Mouse (Mus musculus) stomach, embryonic 16.5 days (tissue): Measurements from ENCODE around the gene Rnf186. TPM values are rescaled to one million over a fixed set of nuclear protein-coding genes. Genes with fewer than 3 reads are reported as not detected.

Experiments
- ATAC-seq: fragments of 200-750 bp; cut with Nextera tagmentation; 2 replicates; pipeline ENCODE4 v1.8.0; 2017; ENCODE audit warnings: moderate number of reproducible peaks, moderate TSS enrichment; ENCODE audit not compliant: insufficient read depth, low FRiP score
- H3K27ac ChIP-seq: fragments of 300-500 bp; sonication (generic); 2 replicates; pipeline ENCODE4 v1.5.1; 2014; ENCODE audit warnings: low read length
- H3K27me3 ChIP-seq: fragments of 300-500 bp; sonication (generic); 2 replicates; pipeline ENCODE4 v1.6.1; 2014; ENCODE audit warnings: low read length, control low read depth, mixed read lengths; ENCODE audit not compliant: control insufficient read depth, insufficient read depth
- H3K36me3 ChIP-seq: fragments of 300-500 bp; sonication (generic); 2 replicates; pipeline ENCODE4 v1.6.1; 2014; ENCODE audit warnings: low read length; ENCODE audit not compliant: control insufficient read depth, insufficient read depth
- H3K4me1 ChIP-seq: fragments of 300-500 bp; sonication (generic); 2 replicates; pipeline ENCODE4 v1.6.1; 2014; ENCODE audit warnings: low read length, control low read depth, mixed read lengths; ENCODE audit not compliant: control insufficient read depth, insufficient read depth
- H3K4me2 ChIP-seq: fragments of 300-500 bp; sonication (generic); 2 replicates; pipeline ENCODE4 v1.6.1; 2014; ENCODE audit warnings: low read depth, low read length, mixed read lengths
- H3K4me3 ChIP-seq: fragments of 300-500 bp; sonication (generic); replicated peaks from 2 replicates; pipeline ENCODE4 v1.5.1; 2014; ENCODE audit warnings: mild to moderate bottlenecking, low read length
- H3K9ac ChIP-seq: fragments of 300-500 bp; sonication (generic); 2 replicates; pipeline ENCODE4 v1.6.1; 2014; ENCODE audit warnings: low read length
- H3K9me3 ChIP-seq: fragments of 300-500 bp; sonication (generic); replicated peaks from 2 replicates; pipeline ENCODE4 v1.6.1; 2016; ENCODE audit warnings: low read length, control low read depth; ENCODE audit not compliant: control insufficient read depth
- WGBS: fragments of 180-500 bp; shearing (Covaris S2); extraction: QIAGEN DNeasy Blood & Tissue Kit; methylation state at CpG from one replicate; pipeline ENCODE4 v1.1.7; 2014; 5-methylcytosine and 5-hydroxymethylcytosine counted together
- polyA plus RNA-seq: library from polyadenylated mRNA; unstranded; fragments of >200 nt; fragmentation: Nextera tagmentation; extraction: Ambion mirVana; gene quantifications from 2 replicates; pipeline ENCODE4 v1.2.1, GENCODE M21; 2015

The Rnf186 gene
- polyA plus RNA-seq = 19.3 and 25.1 TPM in 2 replicates

GRCm38 (mm10) chr4:138966866-138967265, at the start of gene Rnf186:
Rnf186 (plus strand) TSS chr4:138967112.
- H3K4me1 ChIP-seq = peaks cover 13% of the 10 kb centered on the region; the same call in 1 of the 2 replicates
- no peaks in the 10 kb centered on the region for H3K36me3 ChIP-seq
- H3K9ac ChIP-seq = peak within 1 kb of the TSS; percentile 67
- peak; percentile 86 for ATAC-seq
- peak within 1 kb of the TSS; percentile 48 for H3K4me2 ChIP-seq
- 67% methylated on average over 13 of the region's 13 CpGs for WGBS
- H3K9me3 ChIP-seq = no peaks in the 10 kb centered on the region
- H3K27ac ChIP-seq = peak within 1 kb of the TSS; percentile 88
- H3K4me3 ChIP-seq = peak within 1 kb of the TSS; percentile 39
- no peaks in the 10 kb centered on the region for H3K27me3 ChIP-seq

GRCm38 (mm10) chr4:138917282-138917681, 49.6 kb upstream of the Rnf186 start:
- no peak for ATAC-seq
- H3K27me3 ChIP-seq = no peaks in the 10 kb centered on the region
- H3K27ac ChIP-seq = no peak overlapping the region
- no peak overlapping the region for H3K4me3 ChIP-seq
- 83% methylated on average over 9 of the region's 9 CpGs for WGBS
- H3K4me1 ChIP-seq = peaks cover 8% of the 10 kb centered on the region
- no peak overlapping the region for H3K4me2 ChIP-seq
- no peaks in the 10 kb centered on the region for H3K36me3 ChIP-seq
- peaks cover 4% of the 10 kb centered on the region; the same call in 1 of the 2 replicates for H3K9me3 ChIP-seq
- no peak overlapping the region for H3K9ac ChIP-seq

- 39% methylated on average over 20 of the region's 20 CpGs for WGBS
- ATAC-seq = 0 out of 2 replicates have a peak, but pooled peaks have one; percentile 6
- Histone ChIP-seq H3K36me3 (no peaks in the 10 kb centered on the region), H3K27ac (no peak overlapping the region), H3K4me2 (peak overlapping the region; percentile 42), H3K4me1 (no peaks in the 10 kb centered on the region), H3K4me3 (peak overlapping the region; percentile 4; the same call in 1 of the 2 replicates), H3K27me3 (no peaks in the 10 kb centered on the region), H3K9ac (no peak overlapping the region), H3K9me3 (peaks cover 4% of the 10 kb centered on the region; the same call in 1 of the 2 replicates)
Observed at GRCm38 (mm10) chr4:138921254-138922130, 45.4 kb upstream of the Rnf186 start.

GRCm38 (mm10) chr4:138922131-138922459, 44.8 kb upstream of the Rnf186 start:
- no peak overlapping the region for H3K27ac ChIP-seq
- peak; percentile 82; the same call in 1 of the 2 replicates for ATAC-seq
- H3K27me3 ChIP-seq = no peaks in the 10 kb centered on the region
- H3K9me3 ChIP-seq = peaks cover 4% of the 10 kb centered on the region; the same call in 1 of the 2 replicates
- 2% methylated on average over 11 of the region's 11 CpGs for WGBS
- H3K4me1 ChIP-seq = no peaks in the 10 kb centered on the region
- H3K9ac ChIP-seq = no peak overlapping the region
- H3K4me3 ChIP-seq = peak overlapping the region; percentile 4; the same call in 1 of the 2 replicates
- no peaks in the 10 kb centered on the region for H3K36me3 ChIP-seq
- peak overlapping the region; percentile 42 for H3K4me2 ChIP-seq

GRCm38 (mm10) chr4:138925561-138925960, 41.4 kb upstream of the Rnf186 start:
- H3K4me1 ChIP-seq = no peaks in the 10 kb centered on the region
- no peaks in the 10 kb centered on the region for H3K36me3 ChIP-seq
- no peak overlapping the region for H3K4me2 ChIP-seq
- H3K9ac ChIP-seq = no peak overlapping the region
- H3K9me3 ChIP-seq = no peaks in the 10 kb centered on the region
- no peaks in the 10 kb centered on the region for H3K27me3 ChIP-seq
- ATAC-seq = no peak
- no peak overlapping the region for H3K4me3 ChIP-seq
- WGBS = 27% methylated on average over 2 of the region's 2 CpGs
- H3K27ac ChIP-seq = no peak overlapping the region

GRCm38 (mm10) chr4:138933862-138934261, 33.0 kb upstream of the Rnf186 start:
- 67% methylated on average over 3 of the region's 3 CpGs for WGBS
- no peak for ATAC-seq
- H3K4me1 ChIP-seq = peaks cover 7% of the 10 kb centered on the region; the same call in 1 of the 2 replicates
- H3K27ac ChIP-seq = no peak overlapping the region
- no peaks in the 10 kb centered on the region for H3K27me3 ChIP-seq
- no peak overlapping the region for H3K4me2 ChIP-seq
- H3K9ac ChIP-seq = no peak overlapping the region
- H3K4me3 ChIP-seq = no peak overlapping the region
- H3K9me3 ChIP-seq = no peaks in the 10 kb centered on the region
- no peaks in the 10 kb centered on the region for H3K36me3 ChIP-seq

- H3K4me3 ChIP-seq = no peak overlapping the region
- H3K36me3 ChIP-seq = no peaks in the 10 kb centered on the region
- H3K4me1 ChIP-seq = peaks cover 7% of the 10 kb centered on the region; the same call in 1 of the 2 replicates
- H3K27me3 ChIP-seq = no peaks in the 10 kb centered on the region
- H3K4me2 ChIP-seq = no peak overlapping the region
- H3K9me3 ChIP-seq = no peaks in the 10 kb centered on the region
- ATAC-seq = no peak
- H3K27ac ChIP-seq = no peak overlapping the region
- 81% methylated on average over 11 of the region's 11 CpGs for WGBS
- H3K9ac ChIP-seq = no peak overlapping the region
Observed at GRCm38 (mm10) chr4:138934456-138935145, 32.3 kb upstream of the Rnf186 start.

- peak overlapping the region; percentile 55; the same call in 1 of the 2 replicates for H3K27ac ChIP-seq
- WGBS = 42% methylated on average over 10 of the region's 10 CpGs
- H3K4me2 ChIP-seq = no peak overlapping the region
- no peaks in the 10 kb centered on the region for H3K9me3 ChIP-seq
- no peak overlapping the region for H3K9ac ChIP-seq
- H3K4me1 ChIP-seq = peaks cover 20% of the 10 kb centered on the region
- H3K4me3 ChIP-seq = no peak overlapping the region
- ATAC-seq = peak; percentile 57
- H3K27me3 ChIP-seq = no peaks in the 10 kb centered on the region
- H3K36me3 ChIP-seq = no peaks in the 10 kb centered on the region
Observed at GRCm38 (mm10) chr4:138938495-138939269, 28.2 kb upstream of the Rnf186 start.
